Mouse (Mus musculus) layer of hippocampus, adult 11-12 months (tissue): ENCODE measurements at regions not wholly inside any gene's neighbourhood (a gene's known extent, or its start where the extent isn't known, plus 50 kb on each side); places are given as distances from the start of the nearest gene placed in this dataset.

Experiments used
- DNase-seq: peaks from one replicate; pipeline ENCODE4 v3.0.0; 2022; ENCODE audit warnings: low spot score

DNA sequence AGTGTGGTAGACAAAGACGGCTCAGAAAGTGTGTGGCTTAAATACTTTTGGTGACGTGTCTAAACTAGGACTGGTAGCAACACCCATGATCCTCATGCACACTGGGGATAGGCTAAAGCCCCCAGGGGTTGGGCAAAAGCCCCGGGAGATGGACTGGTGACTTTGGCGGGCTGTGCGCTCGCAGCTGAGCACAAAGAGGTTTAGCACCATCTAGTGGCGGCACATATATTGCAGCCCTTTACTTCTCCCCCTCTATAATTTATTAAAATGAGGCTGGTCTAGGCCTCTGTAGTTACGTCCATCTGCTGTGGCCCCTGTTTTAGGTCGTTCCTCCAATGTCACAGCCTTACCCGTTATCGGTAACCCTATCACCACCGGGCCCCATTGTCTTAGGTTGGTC, 205.3 kb upstream of the Dock11 start:
- peak; percentile 1 for DNase-seq
